In the genomic region with DNA sequence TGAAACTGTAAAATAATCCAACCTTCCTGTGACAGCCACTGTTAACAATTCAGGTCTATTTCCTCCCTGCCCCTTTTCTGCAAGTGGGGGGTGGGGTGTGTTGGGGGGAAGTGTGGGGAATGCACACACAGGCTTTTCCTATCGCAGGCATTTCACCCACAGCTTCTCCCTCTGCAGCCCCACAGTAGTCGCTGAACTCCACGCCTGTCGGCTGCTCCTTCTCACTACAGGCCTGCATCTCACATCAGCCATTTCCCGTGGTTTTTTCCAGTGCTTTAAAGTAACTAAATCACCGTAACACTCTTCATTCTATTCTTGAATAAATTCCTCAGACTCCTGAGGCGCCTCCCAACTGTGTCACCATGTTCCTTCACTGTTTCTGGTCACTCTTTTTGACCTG, we compare ENCODE assay signal across 10 mouse cellular contexts. TPM values are rescaled to one million over a fixed set of nuclear protein-coding genes. Genes with fewer than 3 reads are reported as not detected.
DNase-seq lines count a peak whose midpoint lies in the region; ATAC-seq and TF ChIP-seq lines count a peak whose summit lies in the region.
"Had no signal": no experiment of that assay in that cellular context is flagged by ENCODE, and none has a peak within 500 bp of the region (broad histone marks: within the 10 kb centered on the region; RNA-seq: fewer than 3 reads in every experiment).

No protein-coding gene starts in this region.

- no peak for TF ChIP-seq POLR2A in kidney, adult 2 months (IDR thresholded peaks at IDR 0.05; ENCODE audit: low read depth, low read length)

- peaks cover 76% of the 10 kb centered on the region for H3K4me1 ChIP-seq in kidney, adult 2 months (ENCODE audit: control insufficient read depth, insufficient read depth, low read length)
- peaks cover 48% of the 10 kb centered on the region for H3K4me1 ChIP-seq in embryonic facial prominence, embryonic 12.5 days
- peaks cover 16% of the 10 kb centered on the region for H3K4me1 ChIP-seq in hindbrain, postnatal 0 days (ENCODE audit: insufficient read depth, low read length)
- H3K4me1 ChIP-seq in midbrain, embryonic 13.5 days (replicated peaks), result peaks cover 44% of the 10 kb centered on the region

- no peak for ATAC-seq in embryonic facial prominence, embryonic 12.5 days (ENCODE audit: insufficient number of reproducible peaks, insufficient read depth, low FRiP score, low TSS enrichment)
- ATAC-seq in hindbrain, postnatal 0 days, result no peak
- 0 out of 2 replicates have a peak, but pooled peaks have one; percentile 37 for ATAC-seq in midbrain, embryonic 13.5 days

- H3K27me3 ChIP-seq in kidney, adult 2 months (replicated peaks; ENCODE audit: control insufficient read depth, insufficient read depth, low read length), result no peaks in the 10 kb centered on the region
- H3K27me3 ChIP-seq in embryonic facial prominence, embryonic 12.5 days, result no peaks in the 10 kb centered on the region
- H3K27me3 ChIP-seq in hindbrain, postnatal 0 days (ENCODE audit: insufficient read depth, low read length), result no peaks in the 10 kb centered on the region
- peaks cover 27% of the 10 kb centered on the region for H3K27me3 ChIP-seq in midbrain, embryonic 13.5 days

- H3K4me2 ChIP-seq in embryonic facial prominence, embryonic 12.5 days (replicated peaks), result peak overlapping the region; percentile 35; the same call in 1 of the 2 replicates
- H3K4me2 ChIP-seq in hindbrain, postnatal 0 days (ENCODE audit: low read depth, low read length), result peak overlapping the region; percentile 6; the same call in 1 of the 2 replicates
- peak overlapping the region; percentile 41 for H3K4me2 ChIP-seq in midbrain, embryonic 13.5 days (replicated peaks)

- WGBS in kidney, adult 2 months, result 15% methylated on average over 7 of the region's 7 CpGs
- WGBS in embryonic facial prominence, embryonic 12.5 days, result 15% methylated on average over 7 of the region's 7 CpGs
- 22% methylated on average over 7 of the region's 7 CpGs for WGBS in hindbrain, postnatal 0 days
- 14% methylated on average over 7 of the region's 7 CpGs for WGBS in midbrain, embryonic 13.5 days

- DNase-seq in kidney, adult 2 months, result peak; percentile 42
- no peak for DNase-seq in kidney, adult 11 months
- DNase-seq in hindbrain, postnatal 0 days (ENCODE audit: low spot score), result no peak
- no peak for DNase-seq in cerebellum, adult 9-10 months
- no peak for DNase-seq in ovary, adult 18-20 months (ENCODE audit: low spot score)
- DNase-seq in left cerebral cortex, adult 8-10 months (ENCODE audit: low spot score in 2 of 2), result no peak
- DNase-seq: cerebellum, adult 11-12 months; right cerebral cortex, postnatal 4 days had no signal

- H3K4me3 ChIP-seq in kidney, adult 2 months (ENCODE audit: insufficient read depth, low read depth, low read length), result no peak overlapping the region
- H3K4me3 ChIP-seq in embryonic facial prominence, embryonic 12.5 days, result no peak overlapping the region
- H3K4me3 ChIP-seq in hindbrain, postnatal 0 days (ENCODE audit: low read length), result no peak overlapping the region
- H3K4me3 ChIP-seq in midbrain, embryonic 13.5 days (replicated peaks), result no peak overlapping the region

- H3K9me3 ChIP-seq in embryonic facial prominence, embryonic 12.5 days, result no peaks in the 10 kb centered on the region
- no peaks in the 10 kb centered on the region for H3K9me3 ChIP-seq in hindbrain, postnatal 0 days (ENCODE audit: low read length)
- no peaks in the 10 kb centered on the region for H3K9me3 ChIP-seq in midbrain, embryonic 13.5 days

- TF ChIP-seq CTCF in kidney, adult 2 months (conservative IDR thresholded peaks at IDR 0.05; ENCODE audit: insufficient read depth, insufficient read length, low read depth, low read length), result no peak
- no peak for TF ChIP-seq CTCF in hindbrain, postnatal 0 days (IDR thresholded peaks at IDR 0.05; ENCODE audit: low read depth)

- no peak overlapping the region for H3K9ac ChIP-seq in embryonic facial prominence, embryonic 12.5 days
- no peak overlapping the region for H3K9ac ChIP-seq in hindbrain, postnatal 0 days (replicated peaks; ENCODE audit: low read length)
- 0 out of 2 replicates have a peak overlapping the region, but pooled peaks have one; percentile 0 for H3K9ac ChIP-seq in midbrain, embryonic 13.5 days (replicated peaks)

- peak overlapping the region; percentile 77 for H3K27ac ChIP-seq in kidney, adult 2 months (ENCODE audit: insufficient read depth, low read depth, low read length)
- peak overlapping the region; percentile 51; the same call in 1 of the 2 replicates for H3K27ac ChIP-seq in embryonic facial prominence, embryonic 12.5 days
- H3K27ac ChIP-seq in hindbrain, postnatal 0 days, result peak overlapping the region; percentile 58; the same call in 1 of the 2 replicates
- no peak overlapping the region for H3K27ac ChIP-seq in midbrain, embryonic 13.5 days

- H3K36me3 ChIP-seq in kidney, adult 2 months (ENCODE audit: control insufficient read depth, insufficient read depth, low read length), result no peaks in the 10 kb centered on the region
- no peaks in the 10 kb centered on the region for H3K36me3 ChIP-seq in embryonic facial prominence, embryonic 12.5 days
- no peaks in the 10 kb centered on the region for H3K36me3 ChIP-seq in hindbrain, postnatal 0 days (ENCODE audit: insufficient read depth, low read length)
- no peaks in the 10 kb centered on the region for H3K36me3 ChIP-seq in midbrain, embryonic 13.5 days

RNA-seq across cellular contexts. Expression of gene Shb, which starts 17.9 kb away (rescaled TPM):
- 57.1 and 59.4 TPM in 2 replicates for polyA plus RNA-seq in kidney, adult 2 months (2012; rRNA removed)
- polyA plus RNA-seq in embryonic facial prominence, embryonic 12.5 days (2016; fragmentation: Nextera tagmentation; extraction: Ambion mirVana), result 8.3 and 9.6 TPM in 2 replicates
- total RNA-seq in hindbrain, postnatal 0 days (2014; rRNA removed), result 29.0 and 33.6 TPM in 2 replicates
- 5.5 and 6.1 TPM in 2 replicates for polyA plus RNA-seq in hindbrain, postnatal 0 days (2015; fragmentation: Nextera tagmentation; extraction: Ambion mirVana)
- 2.7 and 3.6 TPM in 2 replicates for polyA plus RNA-seq in midbrain, embryonic 13.5 days (2015; fragmentation: Nextera tagmentation; extraction: Ambion mirVana)
- 10 to 100 TPM; 17.1 to 20.0 (median 18.9) TPM for total RNA-seq in left cerebral cortex, adult 8-10 months (2022)
